Mouse (Mus musculus): Measurements from ENCODE around the gene Gm20431.
"Not testable (repeated sequence)": the region's sequence is repeated elsewhere in the genome, so short reads cannot be mapped to it uniquely, and the experiment has no call there.

The Gm20431 gene

GRCm38 (mm10) chr2:167631591-167632448 lies 29.5 kb downstream of the Gm20431 start, which contains the start of gene Ube2v1:
TSS of gene Ube2v1 (minus strand) at chr2:167632095.
- peak; percentile 100 for DNase-seq (ENCODE audit: low read depth, low spot score)

- DNase-seq (ENCODE audit: low read depth, low spot score), result peak; percentile 39
Observed at GRCm38 (mm10) chr2:167631181-167631590, 30.1 kb downstream of the Gm20431 start.

GRCm38 (mm10) chr2:167630421-167630820 lies 30.9 kb downstream of the Gm20431 start:
- no peak for DNase-seq (ENCODE audit: low read depth, low spot score)

GRCm38 (mm10) chr2:167629665-167630209 lies 31.6 kb downstream of the Gm20431 start:
- DNase-seq (ENCODE audit: low read depth, low spot score), result no peak

GRCm38 (mm10) chr2:167628872-167629271 lies 32.4 kb downstream of the Gm20431 start:
- no peak for DNase-seq (ENCODE audit: low read depth, low spot score)

GRCm38 (mm10) chr2:167627019-167627418 lies 34.3 kb downstream of the Gm20431 start:
- no peak for DNase-seq (ENCODE audit: low read depth, low spot score)

GRCm38 (mm10) chr2:167625670-167626069 lies 35.6 kb downstream of the Gm20431 start:
- DNase-seq (ENCODE audit: low read depth, low spot score), result no peak

GRCm38 (mm10) chr2:167624368-167625075 lies 36.8 kb downstream of the Gm20431 start:
- no peak for DNase-seq (ENCODE audit: low read depth, low spot score)

GRCm38 (mm10) chr2:167622965-167623364 lies 38.3 kb downstream of the Gm20431 start:
- peak; percentile 52 for DNase-seq (ENCODE audit: low read depth, low spot score)

GRCm38 (mm10) chr2:167622352-167622751 lies 38.9 kb downstream of the Gm20431 start:
- DNase-seq (ENCODE audit: low read depth, low spot score), result no peak

- DNase-seq (ENCODE audit: low read depth, low spot score), result peak; percentile 66
Observed at GRCm38 (mm10) chr2:167621255-167622087, 39.8 kb downstream of the Gm20431 start.

- DNase-seq (ENCODE audit: low read depth, low spot score), result no peak
Observed at GRCm38 (mm10) chr2:167617472-167617871, 43.8 kb downstream of the Gm20431 start.

- no peak for DNase-seq (ENCODE audit: low read depth, low spot score)
Observed at GRCm38 (mm10) chr2:167617034-167617433, 44.3 kb downstream of the Gm20431 start.

- DNase-seq (ENCODE audit: low read depth, low spot score), result not testable (repeated sequence)
Observed at GRCm38 (mm10) chr2:167613335-167613734, 48.0 kb downstream of the Gm20431 start.

- DNase-seq (ENCODE audit: low read depth, low spot score), result no peak
Observed at GRCm38 (mm10) chr2:167612122-167612521, 49.2 kb downstream of the Gm20431 start.

GRCm38 (mm10) chr2:167611287-167611686 lies 50.0 kb downstream of the Gm20431 start:
- DNase-seq (ENCODE audit: low read depth, low spot score), result no peak

- DNase-seq (ENCODE audit: low read depth, low spot score), result no peak
Observed at GRCm38 (mm10) chr2:167606745-167607123, 54.6 kb downstream of the Gm20431 start.

GRCm38 (mm10) chr2:167605817-167606744 lies 55.2 kb downstream of the Gm20431 start:
- DNase-seq (ENCODE audit: low read depth, low spot score), result no peak

GRCm38 (mm10) chr2:167605178-167605794 lies 56.0 kb downstream of the Gm20431 start:
- DNase-seq (ENCODE audit: low read depth, low spot score), result peak; percentile 82

- DNase-seq (ENCODE audit: low read depth, low spot score), result peak; percentile 40
Observed at GRCm38 (mm10) chr2:167602978-167603377, 58.3 kb downstream of the Gm20431 start.

All from A20 (cell line).